Mouse (Mus musculus) E14TG2a.4 (cell line): ENCODE measurements around the gene Aldob.
"Not testable (repeated sequence)": the region's sequence is repeated elsewhere in the genome, so short reads cannot be mapped to it uniquely, and the experiment has no call there.

ENCODE experiments used
- H3K27me3 ChIP-seq: 2 replicates; pipeline ENCODE4 v1.6.1; 2014; ENCODE audit warnings: low read length, control low read depth; ENCODE audit not compliant: insufficient read depth
- H3K36me3 ChIP-seq: 2 replicates; pipeline ENCODE4 v1.6.1; 2014; ENCODE audit warnings: low read length, control low read depth; ENCODE audit not compliant: insufficient read depth
- H3K4me1 ChIP-seq: replicated peaks from 2 replicates; pipeline ENCODE4 v1.6.1; 2014; ENCODE audit warnings: low read depth, low read length, control low read depth
- H3K4me3 ChIP-seq: replicated peaks from 2 replicates; pipeline ENCODE4 v1.5.1; 2014; ENCODE audit warnings: mild to moderate bottlenecking, low read length
- H3K9me3 ChIP-seq: 2 replicates; pipeline ENCODE4 v1.6.1; 2014; ENCODE audit warnings: low read length, control low read depth
- CTCF ChIP-seq: conservative IDR thresholded peaks from 2 replicates; pipeline ENCODE4 v1.5.1; 2014; ENCODE audit warnings: low read length
- NANOG ChIP-seq: IDR thresholded peaks from 2 replicates; pipeline ENCODE4 v1.6.1; 2014; ENCODE audit warnings: borderline replicate concordance, low read length, mixed read lengths
- POU5F1 ChIP-seq: IDR thresholded peaks from 2 replicates; pipeline ENCODE4 v1.6.1; 2014; ENCODE audit warnings: low read length, borderline replicate concordance

The Aldob gene

GRCm38 (mm10) chr4:49520572-49521340 is 28.6 kb downstream of the Aldob start, which contains the start of the genes Mrpl50 and Zfp189:
Gene Mrpl50 (minus strand): TSS chr4:49521093.
Gene Zfp189 (plus strand): TSS chr4:49521176.
- Histone ChIP-seq H3K27me3 (no peaks in the 10 kb centered on the region), H3K4me3 (peak within 1 kb of the TSS; percentile 89), H3K9me3 (no peaks in the 10 kb centered on the region), H3K36me3 (peaks cover 19% of the 10 kb centered on the region), H3K4me1 (peaks cover 38% of the 10 kb centered on the region)
- TF ChIP-seq POU5F1 (no peak), NANOG (no peak), CTCF (no peak)

DNA sequence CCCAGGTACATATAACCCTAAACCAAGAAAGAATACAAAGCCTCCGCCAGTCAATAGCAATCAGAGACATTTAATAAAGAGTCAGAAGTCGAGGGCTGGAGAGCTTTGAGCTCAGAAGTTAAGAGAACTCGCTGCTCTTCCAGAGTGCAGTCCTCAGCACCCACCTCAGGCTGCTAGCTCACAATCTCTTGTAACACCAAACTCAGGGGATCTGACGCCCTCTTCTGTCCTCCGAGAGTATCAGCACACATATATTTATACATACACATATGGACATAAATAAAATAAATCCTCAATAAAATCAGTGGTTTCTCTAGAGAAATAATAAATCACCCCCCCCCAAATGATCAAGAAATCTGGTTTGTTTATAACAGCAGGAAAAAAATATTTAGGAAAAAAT is 29.9 kb downstream of the Aldob start:
- H3K9me3 ChIP-seq, result no peaks in the 10 kb centered on the region
- H3K4me1 ChIP-seq, result peaks cover 47% of the 10 kb centered on the region
- peak overlapping the region; percentile 89 for H3K4me3 ChIP-seq
- peaks cover 26% of the 10 kb centered on the region for H3K36me3 ChIP-seq
- TF ChIP-seq POU5F1 (no peak), CTCF (no peak; the same call in none of the 2 replicates), NANOG (no peak)
- no peaks in the 10 kb centered on the region for H3K27me3 ChIP-seq

- TF ChIP-seq POU5F1 (no peak), CTCF (no peak), NANOG (no peak)
- peaks cover 55% of the 10 kb centered on the region for H3K36me3 ChIP-seq
- peaks cover 36% of the 10 kb centered on the region for H3K4me1 ChIP-seq
- no peaks in the 10 kb centered on the region for H3K9me3 ChIP-seq
- H3K27me3 ChIP-seq, result no peaks in the 10 kb centered on the region
- no peak overlapping the region for H3K4me3 ChIP-seq
Measured at GRCm38 (mm10) chr4:49514441-49514840, 34.9 kb downstream of the Aldob start.

- no peaks in the 10 kb centered on the region for H3K27me3 ChIP-seq
- no peak overlapping the region for H3K4me3 ChIP-seq
- H3K9me3 ChIP-seq, result no peaks in the 10 kb centered on the region
- TF ChIP-seq POU5F1 (no peak), CTCF (no peak)
- H3K36me3 ChIP-seq, result peaks cover 47% of the 10 kb centered on the region
- H3K4me1 ChIP-seq, result peaks cover 20% of the 10 kb centered on the region
Measured at GRCm38 (mm10) chr4:49512636-49513035, 36.7 kb downstream of the Aldob start.

DNA sequence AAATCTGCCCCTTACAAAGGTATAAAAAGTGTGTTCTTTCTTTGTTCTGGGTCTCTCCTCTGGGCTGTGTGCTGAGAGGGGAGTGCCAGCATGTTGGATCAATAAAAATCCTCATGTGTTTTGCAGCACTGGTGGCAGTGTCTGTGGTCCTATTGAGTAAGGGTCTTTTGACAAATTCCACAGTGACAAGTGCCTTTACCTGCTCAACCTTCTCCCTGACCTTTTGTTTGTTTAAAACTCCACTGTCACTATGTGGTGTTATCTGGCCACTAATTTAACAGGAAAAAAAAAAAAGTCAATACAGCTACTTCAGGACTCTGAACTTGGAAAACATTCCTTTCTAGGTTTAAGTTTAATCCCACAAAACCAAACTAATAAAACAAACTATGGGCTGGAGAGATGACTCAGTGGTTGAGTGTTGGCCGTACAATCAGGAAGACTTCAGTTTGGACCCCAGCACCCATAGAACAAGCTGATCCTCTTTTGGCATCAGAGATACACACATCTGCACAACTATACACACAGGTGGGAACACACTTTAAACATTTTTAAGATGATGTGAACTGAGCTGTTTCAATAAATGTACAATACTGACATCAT is 39.0 kb downstream of the Aldob start:
- H3K4me3 ChIP-seq, H3K9me3 ChIP-seq, H3K27me3 ChIP-seq, H3K4me1 ChIP-seq: not testable (repeated sequence)
- peaks cover 38% of the 10 kb centered on the region for H3K36me3 ChIP-seq

DNA sequence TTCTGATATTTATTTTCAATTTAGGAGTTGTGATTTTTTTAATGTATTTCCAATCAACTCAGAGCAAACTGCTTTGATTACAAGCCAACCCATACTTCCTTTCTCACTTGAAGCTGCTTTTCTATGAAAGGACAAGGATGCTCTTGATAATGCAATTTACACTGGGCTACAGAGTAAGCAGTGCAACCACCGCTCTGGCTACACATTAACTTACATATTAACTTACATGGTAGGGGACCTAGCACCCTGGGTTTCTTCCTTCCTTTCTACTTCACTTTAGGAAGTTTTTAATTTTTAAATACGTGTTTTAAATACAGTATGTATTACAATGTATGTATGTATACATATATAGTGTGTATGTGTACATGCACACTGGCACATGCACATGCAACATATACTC is 40.2 kb downstream of the Aldob start:
- Histone ChIP-seq H3K9me3 (no peaks in the 10 kb centered on the region), H3K4me3 (no peak overlapping the region), H3K36me3 (peaks cover 28% of the 10 kb centered on the region), H3K4me1 (no peaks in the 10 kb centered on the region), H3K27me3 (no peaks in the 10 kb centered on the region)
- TF ChIP-seq CTCF (no peak), NANOG (no peak), POU5F1 (no peak)

DNA sequence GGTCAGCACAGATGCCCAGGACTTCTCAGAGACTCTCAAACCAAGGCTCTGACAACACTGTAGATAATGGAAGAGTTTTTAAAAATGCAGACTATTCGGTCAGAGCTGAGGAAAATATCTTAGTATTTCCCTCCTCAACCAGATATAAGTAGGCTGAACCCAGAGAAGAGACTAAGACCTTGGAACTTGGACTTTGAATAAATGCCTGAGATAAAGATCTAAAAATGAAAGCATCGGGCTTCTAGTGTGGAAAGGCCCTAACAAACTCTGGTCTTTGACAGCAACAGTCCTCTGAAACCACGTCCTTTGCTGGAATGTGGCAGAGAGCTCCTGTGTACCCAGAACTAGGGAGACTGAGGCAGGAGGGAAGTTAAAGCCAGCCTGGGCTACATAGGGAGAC is 43.0 kb downstream of the Aldob start, which contains the start of gene Baat:
Gene Baat, minus strand, starts transcription at position 172 of the 400 bp plus-strand sequence.
- Histone ChIP-seq H3K36me3 (peaks cover 2% of the 10 kb centered on the region), H3K4me1 (no peaks in the 10 kb centered on the region), H3K4me3 (no peak within 1 kb of the TSS), H3K27me3 (no peaks in the 10 kb centered on the region), H3K9me3 (no peaks in the 10 kb centered on the region)
- TF ChIP-seq NANOG (no peak), POU5F1 (no peak)

DNA sequence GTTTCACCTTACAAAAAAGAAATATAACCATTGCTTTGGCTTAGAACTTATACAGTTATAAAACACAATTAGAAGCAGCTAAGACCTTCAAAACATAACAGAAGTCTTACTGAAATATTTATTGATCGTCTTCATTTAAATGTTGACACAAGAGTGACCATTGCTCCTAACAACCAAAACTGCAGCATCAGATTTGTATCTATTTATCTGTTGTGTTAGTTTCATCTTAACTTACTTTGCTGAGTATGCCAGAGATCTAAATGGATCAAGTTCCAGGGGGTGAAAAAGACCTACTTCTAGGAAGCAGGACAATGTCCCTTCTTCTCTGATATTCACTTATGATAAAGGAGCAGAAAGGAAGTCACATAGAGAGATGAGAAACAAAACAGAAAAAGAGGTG is 45.8 kb downstream of the Aldob start:
- Histone ChIP-seq H3K4me1 (no peaks in the 10 kb centered on the region), H3K36me3 (no peaks in the 10 kb centered on the region)
- no peak for TF ChIP-seq POU5F1
- no peak for TF ChIP-seq NANOG
- TF ChIP-seq CTCF, result no peak

More for the DNA sequence above, 45.8 kb downstream of the Aldob start:
- Histone ChIP-seq H3K9me3 (no peaks in the 10 kb centered on the region), H3K27me3 (no peaks in the 10 kb centered on the region), H3K4me3 (no peak overlapping the region)
